Mouse (Mus musculus): ENCODE data around the gene Pgrmc1. TPM values are rescaled to one million over a fixed set of nuclear protein-coding genes. Genes with fewer than 3 reads are reported as not detected.

Pgrmc1 gene
- 230 TPM for polyA plus RNA-seq (2014; fragmentation: Illumina TruSeq; extraction: RNeasy Lipid Tissue Mini Kit (QIAGEN cat#74804); ENCODE audit: low read depth, low replicate concordance)

GRCm38 (mm10) chrX:36597707-36598389 lies at the start of gene Pgrmc1:
Pgrmc1 (plus strand) TSS chrX:36598206.

DNA sequence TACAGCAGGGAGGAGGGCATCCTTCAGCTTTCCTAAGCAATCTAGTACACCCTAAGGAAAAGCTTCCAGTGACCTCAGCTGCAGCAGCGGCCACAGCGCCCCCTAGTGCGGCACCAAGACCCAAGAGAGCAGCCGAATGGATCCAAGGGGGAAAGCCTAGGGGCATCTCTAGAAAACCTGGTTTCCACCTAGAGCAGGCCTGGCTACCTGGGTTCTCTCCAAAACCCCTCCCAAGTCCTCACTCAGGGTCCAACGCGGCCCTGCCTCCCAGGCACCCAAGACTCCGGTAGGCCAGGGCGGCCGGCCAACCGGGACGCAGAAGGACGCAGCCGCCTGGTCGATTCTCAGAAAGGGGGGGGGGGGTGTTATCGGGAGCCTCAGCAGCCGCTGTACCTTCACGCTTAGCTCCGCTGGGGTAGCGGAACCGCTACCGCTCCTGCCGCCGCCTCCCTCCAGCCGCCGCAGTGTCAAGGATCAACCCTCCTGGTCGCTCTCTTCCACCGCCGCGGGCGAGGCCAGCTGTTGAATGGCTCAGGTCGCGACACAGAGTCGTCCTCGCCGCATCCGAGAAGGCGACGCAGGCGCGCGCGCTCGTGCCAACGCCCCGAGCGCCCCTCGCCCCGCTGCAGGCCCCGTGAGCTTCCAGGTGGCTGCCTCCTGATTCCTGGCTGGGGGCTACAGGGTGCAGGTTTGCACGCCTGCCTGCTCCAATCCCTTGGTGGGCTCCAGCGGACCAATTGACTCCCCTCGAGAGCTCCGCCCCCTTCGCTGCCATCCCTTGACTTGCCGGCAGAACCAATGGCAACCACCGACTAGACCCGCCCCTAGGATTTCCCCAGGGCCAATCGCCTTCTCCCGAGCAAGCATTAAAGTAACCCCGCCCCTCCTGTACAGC lies 46.9 kb downstream of the Pgrmc1 start, which contains the start of gene Akap17b:
TSS of gene Akap17b (minus strand) at position 739 of the 895 bp plus-strand sequence.

Other genes starting within 250 kb of the Pgrmc1 start
- gene Gm6268, start 196.9 kb upstream of the Pgrmc1 start, polyA plus RNA-seq (2014; fragmentation: Illumina TruSeq; extraction: RNeasy Lipid Tissue Mini Kit (QIAGEN cat#74804); ENCODE audit: low read depth, low replicate concordance), result 8.6 TPM
- 261 TPM for gene Gm14569, start 106.4 kb upstream of the Pgrmc1 start, polyA plus RNA-seq (2014; fragmentation: Illumina TruSeq; extraction: RNeasy Lipid Tissue Mini Kit (QIAGEN cat#74804); ENCODE audit: low read depth, low replicate concordance)
- 13.4 TPM for gene Akap17b, start 47.2 kb downstream of the Pgrmc1 start, polyA plus RNA-seq (2014; fragmentation: Illumina TruSeq; extraction: RNeasy Lipid Tissue Mini Kit (QIAGEN cat#74804); ENCODE audit: low read depth, low replicate concordance)
- 1.6 TPM for gene Slc25a43, start 145.5 kb downstream of the Pgrmc1 start, polyA plus RNA-seq (2014; fragmentation: Illumina TruSeq; extraction: RNeasy Lipid Tissue Mini Kit (QIAGEN cat#74804); ENCODE audit: low read depth, low replicate concordance)
- 58.6 TPM for gene Slc25a5, start 197.4 kb downstream of the Pgrmc1 start, polyA plus RNA-seq (2014; fragmentation: Illumina TruSeq; extraction: RNeasy Lipid Tissue Mini Kit (QIAGEN cat#74804); ENCODE audit: low read depth, low replicate concordance)

Measured in testis, adult 10 weeks (tissue).